Mouse (Mus musculus) left cerebral cortex, postnatal 4 days (tissue): ENCODE results near the gene Mfap3. TPM values are rescaled to one million over a fixed set of nuclear protein-coding genes. Genes with fewer than 3 reads are reported as not detected.
"Not testable (repeated sequence)": the region's sequence is repeated elsewhere in the genome, so short reads cannot be mapped to it uniquely, and the experiment has no call there.

ENCODE experiments used
- DNase-seq: peaks from one replicate; pipeline ENCODE4 v3.0.0-alpha.2; 2022
- intact Hi-C: fragments of 180-260 bp; cut with DNase I; formaldehyde crosslinking; loops from one replicate; pipeline ENCODE4 v1.15.1; 2025
- total RNA-seq, 2 experiments: library from RNA; stranded (reverse); gene quantifications; 2 replicates each; pipeline ENCODE4 v1.2.3; 2021

The Mfap3 gene
- total RNA-seq, 2 experiments from 2014 or later: 41.1 to 44.3 TPM

- DNase-seq: no peak
- intact Hi-C loops: no loop called here
These were observed 7.4 kb downstream of the Mfap3 start for GRCm38 (mm10) chr11:57525900-57526299.

GRCm38 (mm10) chr11:57527506-57527905 lies 9.0 kb downstream of the Mfap3 start:
- DNase-seq: peak; percentile 40
- intact Hi-C loops: no loop called here

- intact Hi-C loops: no loop called here
- DNase-seq: no peak
These were observed 10.6 kb downstream of the Mfap3 start for GRCm38 (mm10) chr11:57529111-57529510.

- intact Hi-C loops: no loop called here
- DNase-seq: no peak
These were observed 13.0 kb downstream of the Mfap3 start for GRCm38 (mm10) chr11:57531300-57531950.

- DNase-seq: no peak
- intact Hi-C loops: no loop called here
These were observed 13.8 kb downstream of the Mfap3 start for GRCm38 (mm10) chr11:57532306-57532705.

- intact Hi-C loops: no loop called here
- DNase-seq: no peak
These were observed 17.4 kb downstream of the Mfap3 start for GRCm38 (mm10) chr11:57535912-57536311.

GRCm38 (mm10) chr11:57539841-57540418 lies 21.5 kb downstream of the Mfap3 start:
- DNase-seq: no peak

GRCm38 (mm10) chr11:57540681-57541080 lies 22.2 kb downstream of the Mfap3 start:
- no peak for DNase-seq

More at GRCm38 (mm10) chr11:57539841-57540418, 21.5 kb downstream of the Mfap3 start:
- intact Hi-C loops: no loop called here

GRCm38 (mm10) chr11:57548618-57549550 lies 30.4 kb downstream of the Mfap3 start:
- intact Hi-C loops: loop anchor here (2.0 kb wide), 1 partner anchor 230 kb away; no protein-coding TSS in a partner anchor

More at GRCm38 (mm10) chr11:57540681-57541080, 22.2 kb downstream of the Mfap3 start:
- intact Hi-C loops: no loop called here

GRCm38 (mm10) chr11:57550230-57550629 lies 31.8 kb downstream of the Mfap3 start:
- DNase-seq: no peak
- intact Hi-C loops: no loop called here

More at GRCm38 (mm10) chr11:57548618-57549550, 30.4 kb downstream of the Mfap3 start:
- peak; percentile 87 for DNase-seq

- intact Hi-C loops: no loop called here
These were observed 32.6 kb downstream of the Mfap3 start for GRCm38 (mm10) chr11:57551016-57551415.

GRCm38 (mm10) chr11:57553015-57553780 lies 34.7 kb downstream of the Mfap3 start:
- intact Hi-C loops: no loop called here
- no peak for DNase-seq

More at GRCm38 (mm10) chr11:57551016-57551415, 32.6 kb downstream of the Mfap3 start:
- no peak for DNase-seq

GRCm38 (mm10) chr11:57557936-57558335 lies 39.5 kb downstream of the Mfap3 start:
- DNase-seq, intact Hi-C loops: not testable (repeated sequence)

GRCm38 (mm10) chr11:57564564-57564963 lies 46.1 kb downstream of the Mfap3 start:
- intact Hi-C loops: loop anchor here (10.0 kb wide), 1 partner anchor 90 kb away; no protein-coding TSS in a partner anchor
- no peak for DNase-seq

- intact Hi-C loops: loop anchor here (10.0 kb wide), 1 partner anchor 88 kb away; no protein-coding TSS in a partner anchor
- DNase-seq: peak; percentile 40
These were observed 47.9 kb downstream of the Mfap3 start for GRCm38 (mm10) chr11:57566091-57567035.

- intact Hi-C loops: loop anchor here (10.0 kb wide), 1 partner anchor 86 kb away; no protein-coding TSS in a partner anchor
- no peak for DNase-seq
These were observed 50.6 kb downstream of the Mfap3 start for GRCm38 (mm10) chr11:57568950-57569490.

GRCm38 (mm10) chr11:57571035-57571434 lies 52.6 kb downstream of the Mfap3 start:
- no peak for DNase-seq
- intact Hi-C loops: no loop called here

- no peak for DNase-seq
- intact Hi-C loops: no loop called here
These were observed 55.3 kb downstream of the Mfap3 start for GRCm38 (mm10) chr11:57573686-57574274.
